Mouse (Mus musculus) spleen, postnatal 4 days (tissue): ENCODE results near the gene Exo5.

Source experiments
- DNase-seq, 2 experiments: peaks; one replicate each; pipeline ENCODE4 v3.0.0; 2022; ENCODE audit warnings: low spot score in 2 of 2

Exo5 gene

GRCm38 (mm10) chr4:120924554-120925299, at the start of gene Exo5:
Gene Exo5, minus strand, starts transcription at chr4:120925017.
- peak; percentile 88 to 94 for DNase-seq

- DNase-seq: no peak
These were observed 47.0 kb upstream of the Exo5 start for GRCm38 (mm10) chr4:120971842-120972241.

DNA sequence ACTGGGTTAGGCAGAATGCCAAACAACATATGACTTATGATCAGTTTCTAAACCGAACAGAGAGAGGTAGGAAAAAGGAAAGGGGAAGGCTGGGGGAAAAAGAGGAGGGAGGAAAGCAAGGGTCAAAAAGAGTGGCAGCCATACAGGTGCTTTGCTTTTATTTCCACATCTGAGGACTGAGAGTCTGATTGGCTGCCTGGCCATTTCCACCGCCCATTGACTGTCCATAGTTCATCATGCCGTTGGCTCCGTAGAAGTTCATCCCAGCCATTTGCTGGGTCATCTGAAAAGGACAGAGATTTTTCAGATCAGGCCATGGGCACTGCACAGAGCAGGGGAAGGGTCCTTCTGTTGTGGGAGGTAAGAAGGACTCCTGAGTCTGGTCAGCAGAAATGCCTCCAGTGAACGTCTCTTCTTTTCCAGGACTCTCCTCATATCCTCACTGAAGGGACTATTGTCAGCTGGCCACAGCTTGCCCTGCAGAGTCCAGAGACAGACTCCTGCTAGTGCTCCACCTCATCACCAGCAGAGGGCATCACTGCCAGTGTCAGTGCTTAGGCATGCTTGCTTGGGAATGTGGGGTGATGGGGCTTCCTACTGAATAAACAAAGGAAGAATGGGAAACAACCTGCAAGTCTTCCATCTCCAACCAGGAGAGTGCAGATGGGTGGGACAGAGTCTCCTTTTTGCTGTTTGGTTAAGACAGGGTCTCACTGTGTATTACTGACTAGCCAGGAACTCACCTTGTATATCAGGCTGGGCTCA, 44.7 kb upstream of the Exo5 start:
- peak in 1 of 2 experiments; percentile 67 for DNase-seq

- no peak for DNase-seq
These were observed 43.7 kb upstream of the Exo5 start for GRCm38 (mm10) chr4:120968486-120968885.

DNA sequence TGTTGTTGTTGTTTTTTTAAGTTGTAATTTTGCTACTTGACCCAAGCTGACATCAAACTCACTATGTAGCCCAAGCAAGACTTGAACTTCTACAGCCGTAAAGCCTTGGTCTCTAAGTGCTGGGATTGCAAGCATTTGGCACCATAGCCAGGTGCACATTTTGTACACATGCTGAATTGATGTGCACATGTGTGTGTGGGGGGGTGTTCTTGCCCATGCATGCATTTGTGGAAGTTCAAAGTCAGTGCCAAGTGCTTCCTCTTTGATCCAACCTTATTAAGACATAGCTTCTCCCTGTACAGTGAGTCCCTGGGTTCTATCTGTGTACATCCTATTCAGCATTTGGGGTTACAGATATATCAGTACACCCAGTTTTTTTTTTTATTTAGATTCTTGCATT, 30.8 kb upstream of the Exo5 start:
- no peak for DNase-seq

- DNase-seq: no peak
These were observed 28.9 kb upstream of the Exo5 start for GRCm38 (mm10) chr4:120953667-120954066.

- no peak for DNase-seq
These were observed 28.2 kb upstream of the Exo5 start for GRCm38 (mm10) chr4:120953038-120953437.

DNA sequence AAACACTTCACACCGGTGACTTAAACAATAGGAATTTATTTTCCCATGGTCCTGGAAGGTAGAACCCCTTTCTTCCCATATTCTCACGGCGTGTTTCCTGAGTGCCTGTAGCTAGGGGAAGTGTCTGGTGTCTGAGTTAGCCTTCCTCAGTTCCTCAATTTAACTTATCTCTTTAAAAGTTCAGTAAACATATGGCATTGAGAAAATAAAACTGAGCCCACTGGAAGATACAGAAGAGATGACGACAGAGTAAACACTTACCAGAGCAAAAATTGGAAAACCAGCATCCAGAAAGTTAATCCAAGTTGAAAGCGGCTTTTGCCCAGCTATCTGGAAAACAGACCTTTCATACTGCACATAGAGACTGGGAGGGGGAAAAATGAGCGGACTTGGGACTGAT, 27.3 kb upstream of the Exo5 start:
- no peak for DNase-seq

- peak; percentile 92 to 96 for DNase-seq
These were observed 26.7 kb upstream of the Exo5 start, which contains the start of gene Zfp69 for GRCm38 (mm10) chr4:120951428-120951973. Gene Zfp69, minus strand, starts transcription at chr4:120951699.

DNA sequence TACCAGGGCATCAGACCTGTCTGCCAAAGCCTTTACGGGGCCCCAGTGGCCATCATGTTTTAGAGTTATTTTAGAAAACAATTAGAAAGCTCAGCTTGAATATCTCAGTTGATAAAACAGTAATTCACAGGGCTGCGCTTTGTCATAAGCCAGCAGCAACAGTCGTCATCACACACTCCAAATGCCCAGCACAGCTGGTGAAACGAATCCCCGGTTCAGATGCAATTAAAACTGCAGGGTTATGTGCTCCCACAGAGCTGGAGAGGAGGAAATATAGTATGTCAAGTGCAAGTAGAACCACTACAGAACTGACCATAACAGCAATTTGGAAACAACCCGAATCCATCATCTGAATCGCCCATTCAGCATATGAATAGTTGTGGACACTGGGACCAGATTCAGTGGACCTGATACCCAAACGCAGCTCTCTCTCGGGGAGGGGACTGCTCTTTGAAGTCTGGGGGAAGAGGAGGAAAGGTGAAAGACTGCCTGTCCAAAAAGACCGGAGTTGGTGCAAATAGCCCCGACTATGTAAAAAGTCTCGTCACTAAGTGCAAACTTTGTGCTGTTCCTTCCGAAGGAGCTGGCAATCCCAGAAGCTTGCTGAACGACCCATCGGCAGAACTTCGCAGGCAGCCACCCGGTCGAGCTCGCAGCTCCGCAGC, 26.1 kb upstream of the Exo5 start:
- no peak for DNase-seq

GRCm38 (mm10) chr4:120948938-120949337, 24.1 kb upstream of the Exo5 start:
- DNase-seq: no peak

- no peak for DNase-seq
These were observed 10.2 kb upstream of the Exo5 start for GRCm38 (mm10) chr4:120935006-120935405.

- no peak for DNase-seq
These were observed 5.9 kb upstream of the Exo5 start for GRCm38 (mm10) chr4:120930736-120931135.

GRCm38 (mm10) chr4:120928686-120929085, 3.9 kb upstream of the Exo5 start:
- DNase-seq: no peak

DNA sequence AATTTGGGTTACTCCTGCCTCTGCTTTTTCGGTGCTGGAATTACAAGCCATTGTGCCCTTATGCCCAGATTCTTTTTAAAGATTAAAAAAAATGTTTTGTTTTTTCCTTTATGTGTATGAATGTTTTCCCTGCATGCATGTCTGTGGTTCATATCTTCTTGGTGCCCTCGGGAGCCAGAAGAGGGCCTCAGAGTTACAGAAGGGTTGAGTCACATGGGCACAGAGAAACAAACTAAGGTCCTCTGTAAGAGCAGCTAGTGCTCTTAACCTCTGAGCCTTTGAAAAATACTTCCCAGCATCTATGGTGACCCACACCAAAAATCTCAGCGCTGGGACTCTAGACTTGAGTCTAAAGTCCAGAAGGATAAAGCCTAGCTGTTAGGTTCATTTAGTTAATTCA, 569 bp upstream of the Exo5 start:
- peak in 1 of 2 experiments; percentile 53 for DNase-seq

DNA sequence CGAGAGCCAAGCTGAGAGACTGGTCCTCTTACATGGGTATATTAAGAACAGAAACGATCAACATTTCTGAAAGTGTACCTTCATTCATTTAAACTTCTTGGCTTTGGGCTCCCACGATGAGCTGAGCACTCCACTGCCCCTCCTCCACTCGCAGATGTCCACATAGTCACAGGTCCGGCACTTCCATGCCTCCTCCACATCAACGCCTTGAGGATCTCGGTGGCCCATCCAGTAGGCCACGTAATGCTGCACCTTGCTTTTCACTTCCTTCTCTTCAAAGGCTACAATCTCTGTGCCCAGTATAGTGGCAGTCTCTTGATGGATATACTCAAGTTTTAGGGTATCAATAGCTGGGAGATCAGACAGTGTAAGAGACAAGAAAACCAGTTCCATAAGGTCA, 3.4 kb downstream of the Exo5 start:
- no peak for DNase-seq

DNA sequence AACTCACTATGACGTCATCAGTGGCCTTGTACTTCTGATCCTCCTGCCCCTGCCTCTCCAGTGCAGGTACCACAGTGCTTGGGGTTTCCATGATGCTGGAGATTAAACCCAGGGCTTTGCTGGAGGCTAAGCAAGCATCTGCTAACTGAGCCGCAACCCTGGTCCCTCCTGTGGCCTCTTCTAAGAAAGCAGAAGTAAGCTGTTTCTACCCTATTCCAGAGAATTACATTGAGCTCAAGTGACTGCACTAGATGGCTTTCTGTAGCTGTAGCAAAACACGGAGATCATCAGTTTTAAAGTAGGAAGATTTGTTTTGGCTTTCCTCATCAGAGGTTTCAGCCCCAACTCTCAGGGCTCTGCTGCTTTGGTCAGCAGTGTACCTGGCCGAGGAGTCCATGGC, 10.3 kb downstream of the Exo5 start:
- peak in 1 of 2 experiments; percentile 21 for DNase-seq

DNA sequence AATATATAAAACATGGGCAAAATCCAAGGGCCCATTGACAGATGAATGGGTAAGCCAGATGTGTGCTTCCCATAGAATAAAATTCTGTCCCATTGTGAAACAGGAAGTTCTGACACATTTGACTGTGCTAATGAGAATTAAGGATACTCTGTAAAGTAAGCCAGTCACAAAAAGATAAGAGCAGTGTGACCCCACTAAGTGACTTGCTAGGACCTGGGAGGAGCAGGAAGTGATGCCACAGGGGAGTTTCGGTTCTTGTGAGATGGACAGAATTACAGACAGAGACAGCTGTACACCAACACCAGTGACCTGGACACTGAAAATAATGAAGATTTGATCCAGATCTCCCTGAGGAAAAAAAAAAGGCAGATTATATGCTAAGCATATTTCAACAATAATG, 11.0 kb downstream of the Exo5 start:
- no peak for DNase-seq

DNA sequence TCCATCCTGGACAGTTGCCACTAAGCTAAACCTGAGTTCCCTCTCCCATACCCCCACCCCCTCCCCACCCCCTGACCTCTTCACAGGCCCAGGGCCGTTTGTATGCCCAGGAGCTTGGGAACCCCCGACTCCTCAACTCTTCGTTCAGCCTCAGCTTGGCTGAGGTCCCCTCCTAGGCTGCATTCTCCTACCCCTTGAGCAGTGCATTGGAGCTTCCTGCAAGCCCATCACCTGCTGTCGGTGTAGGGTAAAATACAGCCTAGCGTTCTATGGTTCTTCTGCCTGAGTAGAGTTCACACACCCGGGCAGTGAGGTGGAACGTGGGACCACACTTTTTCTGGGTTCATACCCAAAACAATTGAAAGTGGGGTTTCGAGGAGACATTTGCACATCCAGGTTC, 11.4 kb downstream of the Exo5 start:
- DNase-seq: no peak

DNA sequence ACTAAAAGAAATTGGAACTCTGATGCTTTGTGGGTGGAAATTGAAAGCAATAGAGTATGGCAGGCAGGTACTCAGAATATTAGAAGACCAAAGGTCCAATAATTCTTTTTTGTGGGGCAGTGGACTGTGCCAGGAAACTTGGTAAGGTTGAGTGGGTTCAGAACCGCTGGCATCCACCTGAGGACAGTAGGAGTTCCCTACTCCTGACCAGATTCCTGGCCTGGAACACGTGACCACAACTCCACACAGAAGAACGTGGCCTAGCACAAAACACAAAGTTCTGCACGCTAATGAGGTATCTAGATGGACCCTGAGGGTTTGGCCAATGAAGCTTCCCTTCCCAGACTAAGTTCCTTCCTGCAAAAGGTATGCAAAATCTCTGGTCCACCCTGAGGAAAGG, 12.0 kb downstream of the Exo5 start:
- DNase-seq: no peak

- DNase-seq: no peak
These were observed 13.7 kb downstream of the Exo5 start for GRCm38 (mm10) chr4:120911086-120911485.

- peak; percentile 45 to 79 for DNase-seq
These were observed 15.2 kb downstream of the Exo5 start for GRCm38 (mm10) chr4:120909558-120910150.
